Mouse (Mus musculus) forebrain, embryonic 11.5 days (tissue): Measurements from ENCODE around the gene Mesd. TPM values are rescaled to one million over a fixed set of nuclear protein-coding genes. Genes with fewer than 3 reads are reported as not detected.

Experiments used
- ATAC-seq: fragments of 200-750 bp; cut with Nextera tagmentation; replicated peaks from 2 replicates; pipeline ENCODE4 v1.8.0; 2017; ENCODE audit warnings: moderate TSS enrichment; ENCODE audit not compliant: low FRiP score
- DNase-seq: peaks from one replicate; pipeline ENCODE4 v3.0.0-alpha.2; 2017; ENCODE audit warnings: low spot score
- H3K27ac ChIP-seq: fragments of 300-500 bp; sonication (generic); 2 replicates; pipeline ENCODE4 v1.5.1; 2014; ENCODE audit warnings: low read depth, low read length
- H3K27me3 ChIP-seq: fragments of 300-500 bp; sonication (generic); 2 replicates; pipeline ENCODE4 v1.6.1; 2014; ENCODE audit warnings: mild to moderate bottlenecking, low read length, mixed read lengths; ENCODE audit not compliant: control insufficient read depth, insufficient read depth
- H3K36me3 ChIP-seq: fragments of 300-500 bp; sonication (generic); 2 replicates; pipeline ENCODE4 v1.6.1; 2014; ENCODE audit warnings: mild to moderate bottlenecking, low read length, moderate library complexity, mixed read lengths; ENCODE audit not compliant: control insufficient read depth, insufficient read depth
- H3K4me1 ChIP-seq: fragments of 300-500 bp; sonication (generic); replicated peaks from 2 replicates; pipeline ENCODE4 v1.6.1; 2014; ENCODE audit warnings: low read length, mixed read lengths; ENCODE audit not compliant: control insufficient read depth, insufficient read depth
- H3K4me2 ChIP-seq: fragments of 300-500 bp; sonication (generic); 2 replicates; pipeline ENCODE4 v1.6.1; 2014; ENCODE audit warnings: low read depth, mild to moderate bottlenecking, low read length, moderate library complexity, mixed read lengths; ENCODE audit not compliant: severe bottlenecking
- H3K4me3 ChIP-seq: fragments of 300-500 bp; sonication (generic); 2 replicates; pipeline ENCODE4 v1.5.1; 2014; ENCODE audit warnings: low read depth, low read length
- H3K9ac ChIP-seq: fragments of 300-500 bp; sonication (generic); 2 replicates; pipeline ENCODE4 v1.6.1; 2014; ENCODE audit warnings: low read length
- H3K9me3 ChIP-seq: fragments of 300-500 bp; sonication (generic); 2 replicates; pipeline ENCODE4 v1.6.1; 2016; ENCODE audit warnings: low read length, mixed read lengths; ENCODE audit not compliant: control insufficient read depth
- WGBS: fragments of 180-500 bp; shearing (Covaris S2); extraction: QIAGEN DNeasy Blood & Tissue Kit; methylation state at CpG from one replicate; pipeline ENCODE4 v1.1.7; 2014; 5-methylcytosine and 5-hydroxymethylcytosine counted together
- polyA plus RNA-seq: library from polyadenylated mRNA; unstranded; fragments of >200 nt; fragmentation: Nextera tagmentation; extraction: Ambion mirVana; gene quantifications from 2 replicates; pipeline ENCODE4 v1.2.1, GENCODE M21; 2014

The Mesd gene
- polyA plus RNA-seq, 1 experiment from 2014 or later, result 70.1 TPM

GRCm38 (mm10) chr7:83898267-83898666, 14.0 kb downstream of the Mesd start:
- H3K4me1 ChIP-seq, result peaks cover 6% of the 10 kb centered on the region; the same call in 1 of the 2 replicates

GRCm38 (mm10) chr7:83900519-83900918, 16.3 kb downstream of the Mesd start:
- ATAC-seq (no peak), DNase-seq (no peak)
- Histone ChIP-seq H3K27ac (no peak overlapping the region), H3K4me1 (no peaks in the 10 kb centered on the region), H3K9ac (no peak overlapping the region), H3K9me3 (no peaks in the 10 kb centered on the region), H3K4me2 (no peak overlapping the region), H3K36me3 (peaks cover 3% of the 10 kb centered on the region; the same call in 1 of the 2 replicates), H3K4me3 (no peak overlapping the region), H3K27me3 (no peaks in the 10 kb centered on the region)
- 89% methylated on average over 3 of the region's 3 CpGs for WGBS

More at GRCm38 (mm10) chr7:83898267-83898666, 14.0 kb downstream of the Mesd start:
- no peak overlapping the region for H3K4me3 ChIP-seq
- no peak overlapping the region for H3K9ac ChIP-seq
- H3K4me2 ChIP-seq, result no peak overlapping the region
- DNase-seq, result no peak
- ATAC-seq, result no peak
- H3K36me3 ChIP-seq, result peaks cover 3% of the 10 kb centered on the region; the same call in 1 of the 2 replicates
- H3K27ac ChIP-seq, result no peak overlapping the region
- no peaks in the 10 kb centered on the region for H3K27me3 ChIP-seq
- H3K9me3 ChIP-seq, result no peaks in the 10 kb centered on the region
- 92% methylated on average over 11 of the region's 11 CpGs for WGBS

GRCm38 (mm10) chr7:83901425-83901824, 17.2 kb downstream of the Mesd start:
- Histone ChIP-seq H3K4me1 (no peaks in the 10 kb centered on the region), H3K27me3 (no peaks in the 10 kb centered on the region), H3K9ac (no peak overlapping the region), H3K9me3 (no peaks in the 10 kb centered on the region), H3K4me3 (no peak overlapping the region), H3K36me3 (peaks cover 3% of the 10 kb centered on the region; the same call in 1 of the 2 replicates), H3K27ac (no peak overlapping the region), H3K4me2 (no peak overlapping the region)
- 87% methylated on average over 4 of the region's 4 CpGs for WGBS
- no peak for DNase-seq
- ATAC-seq, result no peak

DNA sequence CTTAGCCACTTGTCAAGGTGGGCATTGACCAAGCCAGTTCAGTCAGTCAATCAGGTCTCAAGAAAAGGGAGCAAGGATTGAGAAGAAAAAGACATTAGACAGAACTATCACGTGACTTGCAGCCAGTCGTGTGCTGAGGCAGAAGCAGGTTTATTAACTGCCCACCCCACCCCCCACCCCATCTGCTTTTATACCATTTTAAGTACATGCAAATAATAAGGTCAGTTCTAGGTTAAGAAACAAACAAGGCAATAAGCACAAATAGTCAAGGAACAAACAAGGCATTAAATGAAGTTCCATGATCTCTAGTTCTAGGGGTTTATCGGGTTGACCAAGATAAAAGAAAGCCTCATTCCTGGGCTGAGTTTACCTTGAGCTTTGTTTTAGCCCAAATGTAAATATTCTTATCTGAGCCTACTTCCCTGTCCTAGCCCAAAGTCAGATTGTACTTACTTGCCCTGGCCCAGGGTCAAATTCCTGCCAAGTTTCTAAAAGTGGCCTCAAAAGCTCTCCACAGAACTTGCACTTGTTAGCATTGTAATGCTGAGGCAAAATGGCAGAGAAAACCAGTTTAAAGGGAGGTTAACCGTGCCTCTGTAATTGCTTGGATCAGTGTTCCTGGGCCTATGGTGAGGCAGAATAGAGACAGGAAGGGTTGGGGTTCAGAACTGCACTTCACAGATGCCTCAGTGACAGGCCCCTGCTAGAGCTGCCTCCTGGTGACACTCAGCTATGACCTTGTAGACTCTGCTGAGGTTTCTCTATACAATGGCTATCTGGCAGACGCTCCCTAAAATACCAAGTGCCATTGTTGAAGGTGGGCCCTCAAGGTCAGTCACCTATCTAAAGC, 18.3 kb downstream of the Mesd start:
- no peak overlapping the region for H3K4me2 ChIP-seq
- no peak for ATAC-seq

GRCm38 (mm10) chr7:83904831-83905230, 20.6 kb downstream of the Mesd start:
- no peaks in the 10 kb centered on the region for H3K27me3 ChIP-seq
- H3K9me3 ChIP-seq, result no peaks in the 10 kb centered on the region
- H3K36me3 ChIP-seq, result no peaks in the 10 kb centered on the region
- no peak for ATAC-seq
- H3K9ac ChIP-seq, result no peak overlapping the region
- no peak for DNase-seq
- no peak overlapping the region for H3K27ac ChIP-seq
- no peaks in the 10 kb centered on the region for H3K4me1 ChIP-seq
- H3K4me2 ChIP-seq, result no peak overlapping the region
- H3K4me3 ChIP-seq, result no peak overlapping the region
- WGBS, result 91% methylated on average over 3 of the region's 3 CpGs

More for the DNA sequence above, 18.3 kb downstream of the Mesd start:
- WGBS, result 78% methylated on average over 5 of the region's 5 CpGs
- Histone ChIP-seq H3K27ac (no peak overlapping the region), H3K9ac (no peak overlapping the region), H3K36me3 (peaks cover 3% of the 10 kb centered on the region; the same call in 1 of the 2 replicates), H3K4me1 (no peaks in the 10 kb centered on the region), H3K9me3 (no peaks in the 10 kb centered on the region), H3K4me3 (no peak overlapping the region), H3K27me3 (no peaks in the 10 kb centered on the region)
- DNase-seq, result no peak

GRCm38 (mm10) chr7:83911909-83912308, 27.6 kb downstream of the Mesd start:
- ATAC-seq, result no peak
- H3K4me3 ChIP-seq, result no peak overlapping the region
- no peaks in the 10 kb centered on the region for H3K36me3 ChIP-seq
- no peaks in the 10 kb centered on the region for H3K27me3 ChIP-seq
- H3K9me3 ChIP-seq, result no peaks in the 10 kb centered on the region
- H3K4me1 ChIP-seq, result no peaks in the 10 kb centered on the region
- no peak overlapping the region for H3K27ac ChIP-seq
- WGBS, result 78% methylated on average over 3 of the region's 3 CpGs
- DNase-seq, result no peak
- no peak overlapping the region for H3K9ac ChIP-seq
- H3K4me2 ChIP-seq, result no peak overlapping the region

- Histone ChIP-seq H3K4me3 (no peak overlapping the region), H3K4me2 (no peak overlapping the region), H3K9me3 (no peaks in the 10 kb centered on the region), H3K36me3 (no peaks in the 10 kb centered on the region), H3K4me1 (no peaks in the 10 kb centered on the region), H3K27ac (no peak overlapping the region), H3K27me3 (no peaks in the 10 kb centered on the region), H3K9ac (no peak overlapping the region)
- 90% methylated on average over 6 of the region's 6 CpGs for WGBS
- no peak for DNase-seq
- no peak for ATAC-seq
These were observed 29.2 kb downstream of the Mesd start for GRCm38 (mm10) chr7:83913405-83913932.

- Histone ChIP-seq H3K9ac (no peak overlapping the region), H3K4me2 (no peak overlapping the region)
These were observed 29.7 kb downstream of the Mesd start for GRCm38 (mm10) chr7:83913995-83914394.

More at GRCm38 (mm10) chr7:83913995-83914394, 29.7 kb downstream of the Mesd start:
- no peaks in the 10 kb centered on the region for H3K27me3 ChIP-seq
- H3K4me1 ChIP-seq, result no peaks in the 10 kb centered on the region
- H3K27ac ChIP-seq, result no peak overlapping the region
- no peak overlapping the region for H3K4me3 ChIP-seq
- WGBS, result 82% methylated on average over 9 of the region's 9 CpGs
- no peaks in the 10 kb centered on the region for H3K36me3 ChIP-seq
- no peak for ATAC-seq
- no peak for DNase-seq
- H3K9me3 ChIP-seq, result no peaks in the 10 kb centered on the region
